Mouse (Mus musculus) liver, adult (tissue): Measurements from ENCODE around the gene Irgm1.

Experiments used
- GATA4 ChIP-seq: IDR thresholded peaks from 2 replicates; pipeline ENCODE4 v1.6.1; 2014; ENCODE audit warnings: mild to moderate bottlenecking, low read length; ENCODE audit not compliant: insufficient replicate concordance

The Irgm1 gene

GRCm38 (mm10) chr11:48871201-48871772, at the start of gene Irgm1:
TSS of gene Irgm1 (minus strand) at chr11:48871683.
- TF ChIP-seq GATA4 = peak; percentile 57; the same call in 1 of the 2 replicates

- TF ChIP-seq GATA4 = no peak
These were observed 46.9 kb upstream of the Irgm1 start for GRCm38 (mm10) chr11:48918380-48918779.

- TF ChIP-seq GATA4 = no peak
These were observed 42.1 kb upstream of the Irgm1 start for GRCm38 (mm10) chr11:48913611-48914010.

- TF ChIP-seq GATA4 = no peak
These were observed 37.0 kb upstream of the Irgm1 start for GRCm38 (mm10) chr11:48908459-48908858.

- no peak for TF ChIP-seq GATA4
These were observed 30.5 kb upstream of the Irgm1 start, which contains the start of gene Gm5431 for GRCm38 (mm10) chr11:48902021-48902420. TSS of gene Gm5431 (minus strand) at chr11:48902214.

- TF ChIP-seq GATA4 = no peak
These were observed 27.4 kb upstream of the Irgm1 start for GRCm38 (mm10) chr11:48898812-48899431.

GRCm38 (mm10) chr11:48876680-48877079, 5.2 kb upstream of the Irgm1 start:
- no peak for TF ChIP-seq GATA4

- peak; percentile 53 for TF ChIP-seq GATA4
These were observed 3.0 kb upstream of the Irgm1 start for GRCm38 (mm10) chr11:48874465-48874864.

GRCm38 (mm10) chr11:48873591-48874290, 2.3 kb upstream of the Irgm1 start:
- peak; percentile 36; the same call in 1 of the 2 replicates for TF ChIP-seq GATA4

- no peak for TF ChIP-seq GATA4
These were observed 1.3 kb upstream of the Irgm1 start for GRCm38 (mm10) chr11:48872695-48873300.

- no peak for TF ChIP-seq GATA4
These were observed 496 bp upstream of the Irgm1 start for GRCm38 (mm10) chr11:48871817-48872541.

- TF ChIP-seq GATA4 = no peak
These were observed 702 bp downstream of the Irgm1 start for GRCm38 (mm10) chr11:48870781-48871180.

- no peak for TF ChIP-seq GATA4
These were observed 1.9 kb downstream of the Irgm1 start for GRCm38 (mm10) chr11:48869380-48870110.

- TF ChIP-seq GATA4 = no peak
These were observed 5.0 kb downstream of the Irgm1 start for GRCm38 (mm10) chr11:48866481-48866880.
